Mouse (Mus musculus): Measurements from ENCODE around the gene Pih1d1.

The Pih1d1 gene

DNA sequence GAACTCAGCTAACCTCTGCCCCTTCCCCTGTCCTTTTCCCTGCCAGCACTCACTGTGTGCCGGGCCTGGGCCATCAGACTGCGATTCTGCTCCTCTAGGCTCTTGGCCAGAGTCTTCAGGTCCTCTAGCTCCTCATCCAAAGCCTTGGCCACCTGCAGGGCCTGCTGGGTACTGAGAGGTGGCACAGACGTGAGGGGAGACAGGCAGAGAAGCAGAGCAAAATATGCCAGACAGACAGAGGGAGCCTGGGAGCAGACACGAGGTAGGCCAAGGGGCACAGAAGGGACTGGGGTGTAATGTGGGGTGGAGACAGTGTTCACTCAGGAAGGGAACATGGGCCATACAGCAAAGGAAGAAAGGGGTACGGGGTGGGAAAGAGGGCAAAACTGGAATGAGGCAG is 39.3 kb downstream of the Pih1d1 start:
- DNase-seq (ENCODE audit: low spot score), result no peak

DNA sequence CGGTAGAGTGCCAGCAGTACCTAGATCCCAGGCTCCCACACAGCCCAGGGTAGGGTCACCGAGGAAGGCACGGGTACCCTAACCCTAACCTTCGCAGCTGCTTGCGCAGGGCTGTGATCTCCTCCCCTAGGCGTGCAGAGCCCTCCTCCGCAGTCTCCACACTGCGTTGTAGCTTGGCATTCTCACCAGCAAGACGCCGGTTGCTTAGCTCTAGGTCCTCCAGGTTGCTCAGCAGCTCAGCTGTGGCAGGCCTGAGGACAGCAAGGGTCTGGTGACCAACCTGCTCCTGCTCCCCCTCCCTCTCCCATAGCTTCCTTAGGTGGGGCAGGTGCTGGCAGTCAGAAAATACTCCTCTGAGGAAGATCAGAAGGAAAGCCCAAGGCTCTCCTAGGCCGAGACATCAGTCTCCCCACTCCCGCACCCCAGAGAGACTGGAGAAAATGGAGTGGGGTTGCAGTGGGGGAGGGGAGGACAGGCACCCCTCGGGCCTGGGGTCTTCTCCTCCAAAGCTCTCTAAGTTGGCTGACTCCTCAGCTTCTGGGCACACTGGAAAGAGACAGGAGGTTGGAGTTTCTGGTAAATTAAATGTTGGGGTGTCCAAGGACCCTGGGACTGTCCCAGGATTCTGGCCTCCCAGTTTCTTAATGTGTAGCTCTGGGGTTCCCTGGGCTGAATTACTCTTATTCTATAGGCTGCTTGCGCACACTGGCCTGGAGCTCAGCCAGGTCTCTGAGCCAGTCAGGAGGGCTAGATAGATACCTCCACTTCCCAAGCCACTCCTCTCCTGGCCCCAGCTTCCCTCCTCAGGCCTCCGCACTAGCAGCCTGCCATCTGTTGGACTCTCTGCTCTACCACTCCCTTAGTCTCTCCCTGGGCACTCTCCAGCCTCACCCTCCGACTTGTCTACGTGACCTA is 40.0 kb downstream of the Pih1d1 start:
- no peak for DNase-seq (ENCODE audit: low spot score)

GRCm38 (mm10) chr7:45195341-45196175 is 41.5 kb downstream of the Pih1d1 start:
- DNase-seq (ENCODE audit: low spot score), result no peak

DNA sequence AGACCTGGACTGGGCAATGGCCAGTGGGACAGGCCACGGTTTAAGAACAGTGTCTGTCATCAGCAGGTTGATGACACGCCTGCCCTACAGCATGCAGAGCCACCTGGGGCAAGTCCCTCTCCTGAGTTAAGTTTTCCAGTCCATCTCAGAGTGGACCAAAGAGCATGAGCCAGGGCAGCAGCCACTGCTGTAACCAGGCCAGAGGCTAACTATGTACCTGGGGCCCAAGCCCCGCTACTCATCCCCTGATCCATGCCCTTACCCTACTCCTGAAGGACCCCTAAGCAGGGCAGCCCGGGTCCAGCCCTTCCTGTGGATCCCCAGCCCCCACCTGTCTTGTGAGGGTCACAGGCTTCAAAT is 42.1 kb downstream of the Pih1d1 start:
- no peak for DNase-seq (ENCODE audit: low spot score)

DNA sequence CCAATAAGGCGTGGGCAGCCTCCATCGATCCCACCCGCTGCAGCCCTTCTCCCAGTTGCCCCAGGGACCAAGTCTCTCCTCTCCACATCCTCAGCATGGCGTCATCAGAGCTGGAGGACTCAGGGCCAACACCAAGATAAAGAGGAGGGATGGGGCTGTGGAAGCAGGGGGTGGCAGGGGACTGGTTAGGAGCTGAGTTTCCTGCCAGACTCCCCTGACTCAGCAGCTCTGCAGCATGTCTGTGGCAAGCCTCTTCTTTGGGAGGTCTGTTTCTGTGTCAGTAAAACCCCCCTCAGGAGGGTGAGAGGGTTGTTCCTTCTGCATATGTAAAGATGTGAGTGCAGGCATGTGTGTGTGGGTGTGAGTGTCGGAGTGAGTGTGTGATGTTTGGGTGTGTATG is 42.9 kb downstream of the Pih1d1 start:
- no peak for DNase-seq (ENCODE audit: low spot score)

- peak; percentile 82 for DNase-seq (ENCODE audit: low spot score)
Measured at GRCm38 (mm10) chr7:45198435-45198834, 44.3 kb downstream of the Pih1d1 start.

- DNase-seq (ENCODE audit: low spot score), result no peak
Measured at GRCm38 (mm10) chr7:45198961-45199360, 44.9 kb downstream of the Pih1d1 start.

GRCm38 (mm10) chr7:45202654-45203053 is 48.6 kb downstream of the Pih1d1 start:
- DNase-seq (ENCODE audit: low spot score), result no peak

DNA sequence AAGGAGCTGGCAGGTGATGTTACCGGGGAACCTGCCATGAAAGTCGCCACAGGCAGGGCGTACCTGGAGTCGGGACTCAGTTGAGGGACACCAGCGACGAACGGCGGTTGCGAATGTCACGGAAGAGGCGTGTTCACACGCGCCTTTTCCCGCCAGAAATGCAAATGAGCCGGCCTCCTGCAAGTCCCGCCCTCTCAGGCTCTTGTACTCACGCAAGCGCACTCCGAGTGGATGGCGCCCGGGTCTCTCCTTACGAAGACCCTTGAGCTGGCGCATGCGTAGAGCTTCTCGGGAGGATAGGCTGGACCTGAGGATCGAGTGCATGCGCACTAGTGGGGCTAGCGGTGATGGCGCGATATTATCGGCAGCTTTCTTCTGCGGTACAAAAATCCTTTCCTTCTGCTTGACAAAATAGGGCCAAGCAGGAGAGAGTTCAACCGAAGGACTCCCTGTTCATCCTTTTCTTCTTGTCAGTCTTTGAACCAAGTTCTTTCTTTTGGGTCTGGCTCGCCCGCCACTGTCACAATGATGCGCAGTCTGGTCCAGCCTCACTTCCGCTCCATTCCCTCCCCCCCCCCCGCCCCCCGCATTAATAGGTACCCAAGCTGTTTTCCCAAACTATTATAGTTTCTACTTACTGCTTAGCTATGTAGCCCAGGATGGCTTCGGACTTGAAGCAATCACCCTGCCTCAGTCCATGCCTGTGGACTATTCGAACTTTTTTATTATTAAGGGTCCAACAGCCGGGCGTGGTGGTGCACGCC is 50.5 kb downstream of the Pih1d1 start, which contains the start of gene Ccdc155:
TSS of gene Ccdc155 (minus strand) at position 513 of the 764 bp plus-strand sequence.
- peak; percentile 100 for DNase-seq (ENCODE audit: low spot score)

DNA sequence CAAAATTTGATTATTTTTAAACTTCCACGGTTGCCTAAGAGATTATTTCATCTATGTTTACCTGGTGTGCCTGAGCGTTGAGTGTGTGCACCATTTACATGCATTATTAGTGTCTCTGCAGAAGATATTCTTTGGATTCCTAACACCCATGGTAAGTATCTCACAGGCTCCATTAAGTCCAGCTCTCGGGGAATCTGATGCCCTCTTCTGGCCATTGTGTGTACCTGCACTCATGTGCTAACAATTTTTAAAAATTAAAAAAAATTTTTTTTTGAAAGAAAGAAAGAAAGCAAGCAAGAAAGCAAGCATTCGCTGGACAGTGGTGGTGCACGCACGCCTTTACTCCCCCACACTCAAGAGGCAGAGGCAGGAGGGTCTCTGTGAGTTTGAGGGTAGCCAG is 54.2 kb downstream of the Pih1d1 start:
- no peak for DNase-seq (ENCODE audit: low spot score)

Measured in embryo, embryonic 10.5 days (tissue).